29 mouse cellular contexts compared by ENCODE assay signal in the genomic region with DNA sequence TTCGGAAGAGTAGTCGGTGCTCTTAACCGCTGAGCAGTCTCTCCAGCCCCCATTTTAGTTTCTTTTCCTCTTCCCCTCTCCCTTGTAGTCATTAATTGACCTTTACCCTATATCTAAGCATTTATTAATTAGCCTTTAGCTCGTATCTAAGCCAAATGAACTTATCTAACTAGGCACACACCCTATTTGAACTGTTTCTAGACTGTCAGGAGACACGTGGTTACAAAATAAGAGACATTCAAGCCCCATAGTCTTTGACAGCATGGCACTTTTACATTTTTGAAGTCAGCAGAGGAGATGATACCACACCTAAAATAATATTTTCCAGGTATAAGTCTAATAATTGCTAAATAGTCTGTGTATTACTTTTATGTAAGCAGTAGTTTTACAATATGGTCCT. TPM values are rescaled to one million over a fixed set of nuclear protein-coding genes. Genes with fewer than 3 reads are reported as not detected.
"Had no signal": no experiment of that assay in that cellular context is flagged by ENCODE, and none has a peak within 500 bp of the region (broad histone marks: within the 10 kb centered on the region; RNA-seq: fewer than 3 reads in every experiment).

No protein-coding gene starts in this region.

- H3K4me3 ChIP-seq: embryonic facial prominence, embryonic 10.5 days; embryonic facial prominence, embryonic 12.5 days; embryonic facial prominence, embryonic 13.5 days; embryonic facial prominence, embryonic 15.5 days; forebrain, embryonic 10.5 days; forebrain, embryonic 12.5 days; forebrain, embryonic 13.5 days; forebrain, embryonic 15.5 days had no signal

- H3K9ac ChIP-seq: embryonic facial prominence, embryonic 12.5 days; embryonic facial prominence, embryonic 13.5 days; embryonic facial prominence, embryonic 15.5 days; forebrain, embryonic 12.5 days; forebrain, embryonic 13.5 days; forebrain, embryonic 15.5 days; forebrain, postnatal 0 days had no signal

- H3K4me2 ChIP-seq: embryonic facial prominence, embryonic 12.5 days; embryonic facial prominence, embryonic 13.5 days; embryonic facial prominence, embryonic 15.5 days; forebrain, embryonic 12.5 days; forebrain, embryonic 13.5 days; forebrain, embryonic 15.5 days had no signal

- H3K4me1 ChIP-seq: embryonic facial prominence, embryonic 12.5 days; embryonic facial prominence, embryonic 13.5 days; forebrain, embryonic 13.5 days had no signal

- H3K9me3 ChIP-seq: embryonic facial prominence, embryonic 10.5 days; embryonic facial prominence, embryonic 12.5 days; embryonic facial prominence, embryonic 13.5 days; embryonic facial prominence, embryonic 15.5 days; forebrain, embryonic 10.5 days; forebrain, embryonic 12.5 days; forebrain, embryonic 13.5 days; forebrain, embryonic 15.5 days had no signal

- H3K27me3 ChIP-seq: embryonic facial prominence, embryonic 12.5 days; embryonic facial prominence, embryonic 13.5 days; embryonic facial prominence, embryonic 15.5 days; forebrain, embryonic 12.5 days; forebrain, embryonic 13.5 days; forebrain, embryonic 15.5 days had no signal

- DNase-seq: cerebellum, adult 2 months; cerebellum, adult 8-10 months; cerebellum, adult 9-10 months; cerebellum, adult 9-11 months; cerebellum, postnatal 10 days; cerebellum, postnatal 14 days; cerebellum, postnatal 25 days; cerebellum, postnatal 36 days; embryo, embryonic 11 days; forebrain, postnatal 0 days; gastrocnemius, adult 2 months; gastrocnemius, postnatal 10 days; gastrocnemius, postnatal 14 days; gastrocnemius, postnatal 25 days; gastrocnemius, postnatal 36 days; heart, adult 11 months; heart, adult 18-20 months had no signal

- H3K36me3 ChIP-seq: embryonic facial prominence, embryonic 10.5 days; embryonic facial prominence, embryonic 12.5 days; embryonic facial prominence, embryonic 13.5 days; embryonic facial prominence, embryonic 15.5 days; forebrain, embryonic 10.5 days; forebrain, embryonic 12.5 days; forebrain, embryonic 15.5 days had no signal

- ATAC-seq: forebrain, embryonic 13.5 days; forebrain, embryonic 14.5 days; forebrain, embryonic 15.5 days; forebrain, embryonic 16.5 days; forebrain, postnatal 0 days had no signal

- H3K27ac ChIP-seq: embryonic facial prominence, embryonic 10.5 days; embryonic facial prominence, embryonic 12.5 days; embryonic facial prominence, embryonic 13.5 days; embryonic facial prominence, embryonic 15.5 days; forebrain, embryonic 10.5 days; forebrain, embryonic 12.5 days; forebrain, embryonic 13.5 days; forebrain, embryonic 15.5 days; gastrocnemius, adult 2 months had no signal

RNA-seq across cellular contexts. Expression of gene Ptges, which starts 11.9 kb away (rescaled TPM):
- total RNA-seq: common myeloid progenitor, adult 5-6 weeks had no signal
- polyA plus RNA-seq: erythroblast, embryonic 14.5 days had no signal
